Mouse (Mus musculus): Measurements from ENCODE around the gene Fam193a.

Fam193a gene

DNA sequence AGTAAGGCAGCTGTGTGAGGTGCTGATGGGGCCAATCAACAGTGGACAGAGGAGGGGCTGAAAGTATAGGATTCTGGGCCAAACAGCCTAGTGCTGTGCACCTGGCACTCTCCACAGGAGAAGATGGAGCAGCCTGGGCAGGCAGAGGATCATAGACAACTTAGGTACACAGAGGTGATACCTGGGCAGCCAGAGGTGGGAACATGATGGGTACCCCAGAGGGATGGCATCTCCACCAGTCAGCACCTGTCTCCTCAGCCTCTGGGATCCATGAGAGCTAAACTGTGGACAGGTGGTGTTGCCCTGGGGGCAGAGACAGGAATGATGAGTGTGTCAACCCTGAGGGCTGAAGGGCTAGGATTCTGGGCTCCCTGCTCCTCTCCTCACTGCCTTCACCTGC is 154.8 kb downstream of the Fam193a start:
- DNase-seq = no peak

GRCm38 (mm10) chr5:34525663-34526476 is 156.1 kb downstream of the Fam193a start, which contains the start of gene Sh3bp2:
Gene Sh3bp2, plus strand, starts transcription at chr5:34525838.
- DNase-seq = peak; percentile 82

DNA sequence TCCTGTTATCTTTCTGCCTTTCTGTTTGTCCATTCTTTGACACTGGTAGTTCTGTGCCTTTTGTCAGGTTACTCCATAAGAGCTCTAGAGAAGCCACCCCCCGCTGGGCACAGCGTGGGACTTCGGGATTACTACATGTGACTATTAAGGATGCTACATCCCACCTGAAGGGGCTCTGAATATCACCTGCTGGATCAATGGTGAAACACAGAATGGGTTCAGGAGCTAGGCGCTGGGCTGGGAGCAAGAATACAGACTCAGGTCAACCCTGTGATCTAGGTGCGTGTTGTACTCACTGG is 156.7 kb downstream of the Fam193a start:
- no peak for DNase-seq

- DNase-seq = no peak
Measured at GRCm38 (mm10) chr5:34527352-34527751, 157.6 kb downstream of the Fam193a start.

GRCm38 (mm10) chr5:34528724-34529123 is 159.0 kb downstream of the Fam193a start:
- DNase-seq = no peak

GRCm38 (mm10) chr5:34530116-34530515 is 160.4 kb downstream of the Fam193a start:
- no peak for DNase-seq

DNA sequence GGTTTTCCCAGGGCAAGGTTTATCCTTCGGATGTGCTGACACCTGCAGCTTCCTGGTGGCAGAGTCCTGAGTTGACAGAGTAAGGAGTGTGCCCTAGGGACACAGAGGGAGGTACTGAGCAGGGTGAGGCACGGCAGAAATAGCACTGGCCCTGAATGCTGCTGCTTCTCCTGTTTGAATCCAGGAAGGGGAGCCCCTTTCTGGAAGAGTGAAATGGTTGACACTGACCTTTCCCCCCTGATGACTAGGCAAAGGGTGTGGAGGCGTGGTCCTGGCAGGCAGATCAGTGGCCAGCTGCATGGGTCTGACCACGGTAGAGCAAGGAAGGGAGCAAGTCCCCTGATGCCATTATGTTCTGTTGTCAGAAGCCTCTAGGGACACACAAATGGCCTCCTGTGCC is 161.0 kb downstream of the Fam193a start:
- no peak for DNase-seq

GRCm38 (mm10) chr5:34533066-34533465 is 163.3 kb downstream of the Fam193a start:
- no peak for DNase-seq

- DNase-seq = no peak
Measured at GRCm38 (mm10) chr5:34533820-34534219, 164.1 kb downstream of the Fam193a start.

GRCm38 (mm10) chr5:34534776-34535581 is 165.2 kb downstream of the Fam193a start:
- DNase-seq = no peak

- DNase-seq = no peak
Measured at GRCm38 (mm10) chr5:34535831-34536230, 166.1 kb downstream of the Fam193a start.

All from right cerebral cortex, postnatal 14 days (tissue).